Comparison of ENCODE assay signal across 9 mouse cellular contexts in genomic region chr2:180657394-180658013, GRCm38 (mm10). TPM values are rescaled to one million over a fixed set of nuclear protein-coding genes. Genes with fewer than 3 reads are reported as not detected.
DNase-seq lines count a peak whose midpoint lies in the region; TF ChIP-seq lines count a peak whose summit lies in the region.
"Had no signal": no experiment of that assay in that cellular context is flagged by ENCODE, and none has a peak within 500 bp of the region (broad histone marks: within the 10 kb centered on the region; RNA-seq: fewer than 3 reads in every experiment).

No protein-coding gene starts in this region.

- no peak overlapping the region for H3K4me3 ChIP-seq in bone marrow macrophage, adult 2 months (ENCODE audit: insufficient read depth, low read length)
- no peak overlapping the region for H3K4me3 ChIP-seq in layer of hippocampus, adult 2 months
- no peak overlapping the region for H3K4me3 ChIP-seq in lung, adult 2 months (replicated peaks; ENCODE audit: extremely low read depth, low read depth, low read length)

- no peak for TF ChIP-seq POLR2A in bone marrow macrophage, adult 2 months (IDR thresholded peaks at IDR 0.05; ENCODE audit: borderline replicate concordance, low read depth, low read length)
- no peak for TF ChIP-seq POLR2A in lung, adult 2 months (IDR thresholded peaks at IDR 0.05; ENCODE audit: borderline replicate concordance, extremely low read depth, low read depth, low read length)

- TF ChIP-seq CTCF in bone marrow macrophage, adult 2 months (IDR thresholded peaks at IDR 0.05; ENCODE audit: low read depth, low read length): peak; percentile 45
- TF ChIP-seq CTCF in layer of hippocampus, adult 2 months (conservative IDR thresholded peaks at IDR 0.05): peak; percentile 90
- peak; percentile 81 for TF ChIP-seq CTCF in lung, adult 2 months (IDR thresholded peaks at IDR 0.05; ENCODE audit: insufficient read depth, low read length)

- H3K4me1 ChIP-seq in bone marrow macrophage, adult 2 months (ENCODE audit: control insufficient read depth, insufficient read depth, low read length): no peaks in the 10 kb centered on the region
- no peaks in the 10 kb centered on the region for H3K4me1 ChIP-seq in lung, adult 2 months (ENCODE audit: control insufficient read depth, insufficient read depth, low read length)

- intact Hi-C loops in heart, postnatal 10 days (cut with DNase I): loop anchor here (1.0 kb wide), 1 partner anchor 88 kb away; no protein-coding TSS in a partner anchor

- H3K27ac ChIP-seq in bone marrow macrophage, adult 2 months (ENCODE audit: insufficient read depth, low read depth, low read length): no peak overlapping the region
- no peak overlapping the region for H3K27ac ChIP-seq in layer of hippocampus, adult 2 months
- H3K27ac ChIP-seq: macrophage had no signal

- WGBS in lung, adult 2 months: 73% methylated on average over 4 of the region's 4 CpGs

- DNase-seq in ES-CJ7 (ENCODE audit: low read depth, low spot score): peak; percentile 88
- DNase-seq in fibroblast of lung, adult 2 months (ENCODE audit: low read depth): peak; percentile 60
- DNase-seq in heart, postnatal 10 days: peak; percentile 83 to 90
- peak; percentile 63 to 79 for DNase-seq in layer of hippocampus, adult 2 months (ENCODE audit: low spot score in 2 of 2)
- peak; percentile 53 for DNase-seq in lung, adult 2 months
- DNase-seq in ovary, postnatal 14 days (ENCODE audit: low spot score): peak; percentile 66
- peak; percentile 73 for DNase-seq in thymus, postnatal 14 days

RNA-seq across cellular contexts. Expression of gene Tcfl5, which starts 15.0 kb away (rescaled TPM):
- polyA plus RNA-seq in bone marrow macrophage, adult 2 months (2012; ENCODE audit: insufficient read depth, insufficient read length, missing spikeins): not detected in 2 replicates
- under 1 TPM in 1 of 2 experiments, not detected in 1; 0.22 TPM for total RNA-seq in heart, postnatal 10 days (2021)
- total RNA-seq in layer of hippocampus, adult 2 months (2021): under 1 TPM in 1 of 2 experiments, not detected in 1; 0.47 TPM
- polyA plus RNA-seq in lung, adult 2 months (2012; rRNA removed): 0.05 TPM in 1 of 2 replicates, not detected in the other
- polyA plus RNA-seq: macrophage had no signal

RNA-seq across cellular contexts. Expression of gene Dido1, which starts 52.3 kb away (rescaled TPM):
- polyA plus RNA-seq in bone marrow macrophage, adult 2 months (2012; ENCODE audit: insufficient read depth, insufficient read length, missing spikeins): 30.2 and 32.9 TPM in 2 replicates
- 10 to 100 TPM; 40.6 to 42.8 TPM for total RNA-seq in heart, postnatal 10 days (2021)
- 10 to 100 TPM; 58.3 to 60.7 TPM for total RNA-seq in layer of hippocampus, adult 2 months (2021)
- 10.9 and 17.4 TPM in 2 replicates for polyA plus RNA-seq in lung, adult 2 months (2012; rRNA removed)

RNA-seq across cellular contexts. Expression of gene Gid8, which starts 52.4 kb away (rescaled TPM):
- 52.9 and 53.5 TPM in 2 replicates for polyA plus RNA-seq in bone marrow macrophage, adult 2 months (2012; ENCODE audit: insufficient read depth, insufficient read length, missing spikeins)
- total RNA-seq in heart, postnatal 10 days (2021): 10 to 100 TPM; 77.9 to 79.1 TPM
- total RNA-seq in layer of hippocampus, adult 2 months (2021): 10 to 100 TPM; 57.5 to 60.0 TPM
- 16.6 and 27.8 TPM in 2 replicates for polyA plus RNA-seq in lung, adult 2 months (2012; rRNA removed)

RNA-seq across cellular contexts. Expression of gene Col9a3, which starts 59.9 kb away (rescaled TPM):
- 0.28 and 1.8 TPM in 2 replicates for polyA plus RNA-seq in bone marrow macrophage, adult 2 months (2012; ENCODE audit: insufficient read depth, insufficient read length, missing spikeins)
- 1 to 10 TPM in 1 of 2 experiments, under 1 TPM in 1; 0.53 to 1.2 TPM for total RNA-seq in heart, postnatal 10 days (2021)
- total RNA-seq in layer of hippocampus, adult 2 months (2021): 10 to 100 TPM in 1 of 2 experiments, 1 to 10 TPM in 1; 6.8 to 10.4 TPM
- polyA plus RNA-seq in lung, adult 2 months (2012; rRNA removed): 1.6 TPM in 2 replicates
